Mouse (Mus musculus) central nervous system, embryonic 11.5 days (tissue): ENCODE data around the gene BC067074. TPM values are rescaled to one million over a fixed set of nuclear protein-coding genes. Genes with fewer than 3 reads are reported as not detected.

Source experiments
- polyA plus RNA-seq: library from polyadenylated mRNA; depleted of rRNA; stranded (reverse); fragments of >200 nt; gene quantifications from 2 replicates; pipeline ENCODE4 v1.2.3, GENCODE M21; 2012; rRNA removed

Gene BC067074
- 2.3 and 8.0 TPM in 2 replicates for polyA plus RNA-seq

GRCm38 (mm10) chr13:113292975-113293706 lies at the start of gene BC067074:
BC067074 (plus strand) TSS chr13:113293159.

Other genes starting within 250 kb of the BC067074 start
- 75.5 and 79.6 TPM in 2 replicates for gene Gpx8, start 246.7 kb upstream of the BC067074 start, polyA plus RNA-seq
- gene Gzma, start 192.2 kb upstream of the BC067074 start, polyA plus RNA-seq = not detected in 2 replicates
- 0.91 and 1.3 TPM in 2 replicates for gene Esm1, start 83.5 kb upstream of the BC067074 start, polyA plus RNA-seq
- not detected in 2 replicates for gene Gzmk, start 67.3 kb upstream of the BC067074 start, polyA plus RNA-seq